Mouse (Mus musculus) lung, embryonic 14.5 days (tissue): ENCODE measurements at regions not wholly inside any gene's neighbourhood (a gene's known extent, or its start where the extent isn't known, plus 50 kb on each side); places are given as distances from the start of the nearest gene placed in this dataset.
A peak's percentile ranks its signal among the peaks of the same experiment; 100 is the strongest.

Source experiments
- ATAC-seq: fragments of 200-750 bp; cut with Nextera tagmentation; 2 replicates; pipeline ENCODE4 v1.8.0; 2017; ENCODE audit warnings: mild to moderate bottlenecking, moderate TSS enrichment, moderate library complexity; ENCODE audit not compliant: insufficient read depth
- DNase-seq: peaks from one replicate; pipeline ENCODE4 v3.0.0-alpha.2; 2015
- H3K27ac ChIP-seq: fragments of 300-500 bp; sonication (generic); 2 replicates; pipeline ENCODE4 v1.5.1; 2014; ENCODE audit warnings: low read depth, mild to moderate bottlenecking, moderate library complexity
- H3K27me3 ChIP-seq: fragments of 300-500 bp; sonication (generic); 2 replicates; pipeline ENCODE4 v1.6.1; 2014; ENCODE audit warnings: low read length, control low read depth; ENCODE audit not compliant: insufficient read depth
- H3K36me3 ChIP-seq: fragments of 300-500 bp; sonication (generic); 2 replicates; pipeline ENCODE4 v1.6.1; 2014; ENCODE audit warnings: control low read depth; ENCODE audit not compliant: insufficient read depth
- H3K4me1 ChIP-seq: fragments of 300-500 bp; sonication (generic); 2 replicates; pipeline ENCODE4 v1.6.1; 2014; ENCODE audit warnings: antibody characterized with exemption, control low read depth; ENCODE audit not compliant: insufficient read depth
- H3K4me2 ChIP-seq: fragments of 300-500 bp; sonication (generic); 2 replicates; pipeline ENCODE4 v1.6.1; 2014; ENCODE audit warnings: mild to moderate bottlenecking
- H3K4me3 ChIP-seq: fragments of 300-500 bp; sonication (generic); 2 replicates; pipeline ENCODE4 v1.5.1; 2014; ENCODE audit warnings: low read depth, low read length
- H3K9ac ChIP-seq: fragments of 300-500 bp; sonication (generic); 2 replicates; pipeline ENCODE4 v1.6.1; 2014
- H3K9me3 ChIP-seq: fragments of 300-500 bp; sonication (generic); 2 replicates; pipeline ENCODE4 v1.6.1; 2016; ENCODE audit warnings: low read depth, low read length, control low read depth
- CTCF ChIP-seq: IDR thresholded peaks from 2 replicates; pipeline ENCODE4 v1.5.1; 2016; ENCODE audit warnings: antibody characterized with exemption, low read depth
- WGBS: fragments of 180-500 bp; shearing (Covaris S2); extraction: QIAGEN DNeasy Blood & Tissue Kit; methylation state at CpG from one replicate; pipeline ENCODE4 v1.1.7; 2014; 5-methylcytosine and 5-hydroxymethylcytosine counted together

GRCm38 (mm10) chr2:75220775-75221359 is 395.3 kb downstream of the Mtx2 start:
- no peak for TF ChIP-seq CTCF
- ATAC-seq = no peak
- H3K9ac ChIP-seq = no peak overlapping the region
- peaks cover 8% of the 10 kb centered on the region; the same call in 1 of the 2 replicates for H3K4me1 ChIP-seq
- H3K36me3 ChIP-seq = no peaks in the 10 kb centered on the region
- no peak overlapping the region for H3K4me3 ChIP-seq
- H3K27me3 ChIP-seq = no peaks in the 10 kb centered on the region
- H3K9me3 ChIP-seq = no peaks in the 10 kb centered on the region
- H3K27ac ChIP-seq = no peak overlapping the region
- DNase-seq = peak; percentile 47
- no peak overlapping the region for H3K4me2 ChIP-seq
- 54% methylated on average over 8 of the region's 8 CpGs for WGBS

GRCm38 (mm10) chr2:75224443-75224842 is 398.8 kb downstream of the Mtx2 start:
- no peak overlapping the region for H3K4me2 ChIP-seq
- H3K4me1 ChIP-seq = peaks cover 8% of the 10 kb centered on the region; the same call in 1 of the 2 replicates
- H3K36me3 ChIP-seq = no peaks in the 10 kb centered on the region
- DNase-seq (peak; percentile 59), ATAC-seq (peak; percentile 47; the same call in 1 of the 2 replicates)
- TF ChIP-seq CTCF = no peak
- 41% methylated on average over 5 of the region's 5 CpGs for WGBS
- H3K27me3 ChIP-seq = no peaks in the 10 kb centered on the region
- no peaks in the 10 kb centered on the region for H3K9me3 ChIP-seq
- H3K9ac ChIP-seq = no peak overlapping the region
- no peak overlapping the region for H3K27ac ChIP-seq
- H3K4me3 ChIP-seq = no peak overlapping the region

GRCm38 (mm10) chr2:75240976-75241375 is 415.4 kb downstream of the Mtx2 start:
- H3K27ac ChIP-seq = no peak overlapping the region
- H3K9ac ChIP-seq = no peak overlapping the region
- H3K9me3 ChIP-seq = no peaks in the 10 kb centered on the region
- no peaks in the 10 kb centered on the region for H3K36me3 ChIP-seq
- H3K4me3 ChIP-seq = no peak overlapping the region
- ATAC-seq (no peak), DNase-seq (peak; percentile 28)
- no peak overlapping the region for H3K4me2 ChIP-seq
- no peak for TF ChIP-seq CTCF
- whole genome bisulfite sequencing = 63% methylated on average over 1 of the region's 1 CpGs
- H3K4me1 ChIP-seq = no peaks in the 10 kb centered on the region
- H3K27me3 ChIP-seq = no peaks in the 10 kb centered on the region

- Histone ChIP-seq H3K4me3 (no peak overlapping the region), H3K9ac (no peak overlapping the region), H3K4me2 (no peak overlapping the region), H3K27me3 (no peaks in the 10 kb centered on the region), H3K27ac (0 out of 2 replicates have a peak overlapping the region, but pooled peaks have one; percentile 33), H3K9me3 (no peaks in the 10 kb centered on the region), H3K36me3 (no peaks in the 10 kb centered on the region), H3K4me1 (no peaks in the 10 kb centered on the region)
- DNase-seq (peak; percentile 8), ATAC-seq (no peak)
- WGBS = 52% methylated on average over 17 of the region's 17 CpGs
- TF ChIP-seq CTCF = no peak
These were observed 414.6 kb upstream of the Hnrnpa3 start for GRCm38 (mm10) chr2:75244311-75245033.

GRCm38 (mm10) chr2:75245256-75245655 is 413.8 kb upstream of the Hnrnpa3 start:
- no peak for DNase-seq
- Histone ChIP-seq H3K4me1 (no peaks in the 10 kb centered on the region), H3K9ac (no peak overlapping the region), H3K27ac (no peak overlapping the region), H3K4me2 (no peak overlapping the region), H3K9me3 (no peaks in the 10 kb centered on the region), H3K4me3 (no peak overlapping the region), H3K36me3 (no peaks in the 10 kb centered on the region), H3K27me3 (no peaks in the 10 kb centered on the region)
- WGBS = 82% methylated on average over 6 of the region's 6 CpGs
- no peak for ATAC-seq
- TF ChIP-seq CTCF = no peak

GRCm38 (mm10) chr2:75245662-75246061 is 413.4 kb upstream of the Hnrnpa3 start:
- ATAC-seq (no peak), DNase-seq (no peak)
- WGBS = 66% methylated on average over 5 of the region's 5 CpGs
- no peaks in the 10 kb centered on the region for H3K27me3 ChIP-seq
- no peaks in the 10 kb centered on the region for H3K36me3 ChIP-seq
- H3K4me1 ChIP-seq = no peaks in the 10 kb centered on the region
- H3K4me2 ChIP-seq = no peak overlapping the region
- no peaks in the 10 kb centered on the region for H3K9me3 ChIP-seq
- H3K27ac ChIP-seq = no peak overlapping the region
- no peak overlapping the region for H3K9ac ChIP-seq
- no peak for TF ChIP-seq CTCF
- H3K4me3 ChIP-seq = no peak overlapping the region

GRCm38 (mm10) chr2:75246082-75246743 is 412.8 kb upstream of the Hnrnpa3 start:
- no peaks in the 10 kb centered on the region for H3K36me3 ChIP-seq
- H3K9ac ChIP-seq = no peak overlapping the region
- TF ChIP-seq CTCF = no peak
- 35% methylated on average over 12 of the region's 12 CpGs for WGBS
- H3K9me3 ChIP-seq = no peaks in the 10 kb centered on the region
- H3K27ac ChIP-seq = no peak overlapping the region
- H3K27me3 ChIP-seq = no peaks in the 10 kb centered on the region
- no peaks in the 10 kb centered on the region for H3K4me1 ChIP-seq
- no peak for ATAC-seq
- no peak overlapping the region for H3K4me2 ChIP-seq
- DNase-seq = peak; percentile 37
- H3K4me3 ChIP-seq = no peak overlapping the region
